Mouse (Mus musculus) gonadal fat pad, adult 2 months (tissue): Measurements from ENCODE around the gene Mid2. TPM values are rescaled to one million over a fixed set of nuclear protein-coding genes. Genes with fewer than 3 reads are reported as not detected.

ENCODE experiments used
- polyA plus RNA-seq: library from polyadenylated mRNA; depleted of rRNA; stranded (reverse); fragments of >200 nt; gene quantifications from 2 replicates; pipeline ENCODE4 v1.2.3, GENCODE M21; 2012; rRNA removed

Mid2 gene
- polyA plus RNA-seq, 1 experiment = 14.0 TPM

Other genes with a start within 250 kb of the Mid2 start
- 16.5 and 17.8 TPM in 2 replicates for gene Prps1, start 208.0 kb upstream of the Mid2 start, polyA plus RNA-seq
- gene Tsc22d3, start 63.9 kb upstream of the Mid2 start, polyA plus RNA-seq = 85.7 and 121 TPM in 2 replicates
- not detected in 2 replicates for gene Tex13b, start 148.8 kb downstream of the Mid2 start, polyA plus RNA-seq
- gene Vsig1, start 243.0 kb downstream of the Mid2 start, polyA plus RNA-seq = 3.5 and 5.0 TPM in 2 replicates